Mouse (Mus musculus): Measurements from ENCODE around the gene Pi4ka. TPM values are rescaled to one million over a fixed set of nuclear protein-coding genes. Genes with fewer than 3 reads are reported as not detected.
"Not testable (repeated sequence)": the region's sequence is repeated elsewhere in the genome, so short reads cannot be mapped to it uniquely, and the experiment has no call there.

Gene Pi4ka
- polyA plus RNA-seq, 1 experiment from 2014 or later, result 15.5 TPM

GRCm38 (mm10) chr16:17233702-17234498 is 172.2 kb downstream of the Pi4ka start:
- WGBS, result 1% methylated on average over 44 of the region's 62 CpGs
- TF ChIP-seq CTCF (IDR thresholded peaks at IDR 0.05; ENCODE audit: low read depth) (no peak), EP300 (optimal IDR thresholded peaks at IDR 0.05) (no peak)
- peak; percentile 67 for DNase-seq (ENCODE audit: low spot score)

DNA sequence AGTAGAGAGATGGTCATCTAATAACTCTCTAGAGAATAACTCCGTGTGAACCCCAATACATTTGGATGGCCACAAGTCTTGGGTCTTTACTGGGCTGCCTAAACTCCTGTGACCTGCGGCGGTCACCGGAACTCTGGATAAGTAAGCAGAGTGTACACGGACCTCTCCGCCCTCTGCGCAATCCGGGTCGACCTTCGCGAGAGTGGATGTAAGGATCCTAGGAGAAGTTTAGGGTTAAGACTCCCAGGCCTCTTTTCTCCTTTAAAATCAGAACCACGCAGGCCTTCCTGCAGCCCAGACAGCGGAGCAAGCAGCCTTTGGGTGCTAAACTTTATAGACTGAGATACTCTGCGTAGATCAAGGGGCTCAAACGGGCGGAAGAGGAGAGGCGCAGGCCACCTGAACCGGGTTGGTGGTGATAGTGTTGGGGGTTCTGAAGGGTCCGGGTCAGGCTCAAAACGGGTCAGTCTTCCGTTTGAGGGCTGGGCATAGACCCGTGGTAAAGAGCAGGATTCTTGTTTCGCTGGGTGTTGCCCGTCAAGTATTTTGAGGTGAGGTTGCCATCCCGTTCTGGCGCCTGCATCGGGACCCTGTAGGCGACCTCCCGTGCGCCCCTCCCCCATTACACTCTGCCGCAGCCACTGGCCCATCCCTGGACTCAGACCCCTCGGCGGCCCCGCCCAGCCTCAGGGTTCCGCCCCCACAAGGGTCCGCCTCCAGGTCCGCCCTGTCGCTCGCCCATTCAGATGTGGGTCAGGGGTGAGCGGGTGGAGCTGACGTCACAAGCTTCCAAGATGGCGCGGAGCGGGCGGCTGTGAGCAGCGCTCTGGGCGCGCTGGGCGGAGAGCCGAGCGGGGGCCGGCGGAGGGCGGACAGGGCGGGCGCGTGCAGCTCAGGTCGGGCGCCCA is 173.1 kb downstream of the Pi4ka start, which contains the start of gene Hic2:
Gene Hic2, plus strand, starts transcription at position 779 of the 908 bp plus-strand sequence.
- Histone ChIP-seq H3K4me3 (ENCODE audit: low read depth, low read length) (peak within 1 kb of the TSS; percentile 97), H3K27ac (replicated peaks) (peak within 1 kb of the TSS; percentile 97), H3K9me3 (ENCODE audit: control insufficient read depth, low read length) (no peaks in the 10 kb centered on the region), H3K36me3 (ENCODE audit: control insufficient read depth, insufficient read depth, low read length) (no peaks in the 10 kb centered on the region), H3K27me3 (ENCODE audit: control insufficient read depth, insufficient read depth, low read length) (no peaks in the 10 kb centered on the region), H3K9ac (ENCODE audit: low read length) (peak within 1 kb of the TSS; percentile 97), H3K4me2 (replicated peaks; ENCODE audit: low read depth) (peak within 1 kb of the TSS; percentile 98), H3K4me1 (replicated peaks; ENCODE audit: control insufficient read depth, insufficient read depth) (peaks cover 14% of the 10 kb centered on the region)
- ATAC-seq (ENCODE audit: low FRiP score, low TSS enrichment) (peak; percentile 97), DNase-seq (ENCODE audit: low spot score) (peak; percentile 97)
- WGBS, result 4% methylated on average over 55 of the region's 59 CpGs
- no peak for TF ChIP-seq EP300 (optimal IDR thresholded peaks at IDR 0.05)
- TF ChIP-seq CTCF (IDR thresholded peaks at IDR 0.05; ENCODE audit: low read depth), result no peak; the same call in 1 of the 2 replicates

More at GRCm38 (mm10) chr16:17233702-17234498, 172.2 kb downstream of the Pi4ka start:
- Histone ChIP-seq H3K4me2 (replicated peaks; ENCODE audit: low read depth) (peak overlapping the region; percentile 98), H3K27me3 (ENCODE audit: control insufficient read depth, insufficient read depth, low read length) (no peaks in the 10 kb centered on the region), H3K4me1 (replicated peaks; ENCODE audit: control insufficient read depth, insufficient read depth) (peaks cover 14% of the 10 kb centered on the region), H3K9me3 (ENCODE audit: control insufficient read depth, low read length) (no peaks in the 10 kb centered on the region), H3K9ac (ENCODE audit: low read length) (peak overlapping the region; percentile 97), H3K27ac (replicated peaks) (peak overlapping the region; percentile 97), H3K36me3 (ENCODE audit: control insufficient read depth, insufficient read depth, low read length) (no peaks in the 10 kb centered on the region), H3K4me3 (ENCODE audit: low read depth, low read length) (peak overlapping the region; percentile 97)
- peak; percentile 31 for ATAC-seq (ENCODE audit: low FRiP score, low TSS enrichment)

GRCm38 (mm10) chr16:17231523-17231922 is 174.6 kb downstream of the Pi4ka start:
- H3K4me2 ChIP-seq (replicated peaks; ENCODE audit: low read depth); ATAC-seq (ENCODE audit: low FRiP score, low TSS enrichment); H3K9ac ChIP-seq (ENCODE audit: low read length); H3K9me3 ChIP-seq (ENCODE audit: control insufficient read depth, low read length); H3K27me3 ChIP-seq (ENCODE audit: control insufficient read depth, insufficient read depth, low read length); H3K27ac ChIP-seq (replicated peaks); H3K4me3 ChIP-seq (ENCODE audit: low read depth, low read length); DNase-seq (ENCODE audit: low spot score); H3K36me3 ChIP-seq (ENCODE audit: control insufficient read depth, insufficient read depth, low read length): not testable (repeated sequence)
- 89% methylated on average over 2 of the region's 2 CpGs for WGBS
- peaks cover 10% of the 10 kb centered on the region for H3K4me1 ChIP-seq (replicated peaks; ENCODE audit: control insufficient read depth, insufficient read depth)

Other genes starting within 250 kb of the Pi4ka start
- 276 and 278 TPM in 2 replicates for gene Ube2l3, start 203.7 kb downstream of the Pi4ka start, polyA plus RNA-seq (2015; fragmentation: Nextera tagmentation; extraction: Ambion mirVana)
- 0.18 TPM in 2 replicates for gene Rimbp3, start 197.7 kb downstream of the Pi4ka start, polyA plus RNA-seq (2015; fragmentation: Nextera tagmentation; extraction: Ambion mirVana)
- 2.1 and 2.4 TPM in 2 replicates for gene Hic2, start 172.7 kb downstream of the Pi4ka start, polyA plus RNA-seq (2015; fragmentation: Nextera tagmentation; extraction: Ambion mirVana)
- gene Tmem191c, start 130.2 kb downstream of the Pi4ka start, polyA plus RNA-seq (2015; fragmentation: Nextera tagmentation; extraction: Ambion mirVana), result 8.8 and 10.6 TPM in 2 replicates
- gene Serpind1, start 74.9 kb downstream of the Pi4ka start, polyA plus RNA-seq (2015; fragmentation: Nextera tagmentation; extraction: Ambion mirVana), result 0.41 and 0.96 TPM in 2 replicates
- gene Snap29, start 328 bp downstream of the Pi4ka start, polyA plus RNA-seq (2015; fragmentation: Nextera tagmentation; extraction: Ambion mirVana), result 13.8 and 14.7 TPM in 2 replicates
- gene Crkl, start 45.7 kb upstream of the Pi4ka start, polyA plus RNA-seq (2015; fragmentation: Nextera tagmentation; extraction: Ambion mirVana), result 29.1 and 30.0 TPM in 2 replicates
- 0.51 and 0.61 TPM in 2 replicates for gene Aifm3, start 83.3 kb upstream of the Pi4ka start, polyA plus RNA-seq (2015; fragmentation: Nextera tagmentation; extraction: Ambion mirVana)
- 27.3 and 34.4 TPM in 2 replicates for gene Lztr1, start 102.4 kb upstream of the Pi4ka start, polyA plus RNA-seq (2015; fragmentation: Nextera tagmentation; extraction: Ambion mirVana)
- 41.0 and 42.4 TPM in 2 replicates for gene Thap7, start 124.8 kb upstream of the Pi4ka start, polyA plus RNA-seq (2015; fragmentation: Nextera tagmentation; extraction: Ambion mirVana)
- 0.33 TPM in 2 replicates for gene Lrrc74b, start 154.9 kb upstream of the Pi4ka start, polyA plus RNA-seq (2015; fragmentation: Nextera tagmentation; extraction: Ambion mirVana)
- 1.5 and 1.7 TPM in 2 replicates for gene P2rx6, start 155.6 kb upstream of the Pi4ka start, polyA plus RNA-seq (2015; fragmentation: Nextera tagmentation; extraction: Ambion mirVana)
- gene Slc7a4, start 176.9 kb upstream of the Pi4ka start, polyA plus RNA-seq (2015; fragmentation: Nextera tagmentation; extraction: Ambion mirVana), result 22.8 and 24.4 TPM in 2 replicates
- 7.7 and 9.7 TPM in 2 replicates for gene Smpd4, start 213.0 kb upstream of the Pi4ka start, polyA plus RNA-seq (2015; fragmentation: Nextera tagmentation; extraction: Ambion mirVana)
- 4.8 and 4.9 TPM in 2 replicates for gene Ccdc74a, start 240.2 kb upstream of the Pi4ka start, polyA plus RNA-seq (2015; fragmentation: Nextera tagmentation; extraction: Ambion mirVana)

Measured in stomach, postnatal 0 days (tissue).